Mouse (Mus musculus): ENCODE results near the gene Sys1. TPM values are rescaled to one million over a fixed set of nuclear protein-coding genes. Genes with fewer than 3 reads are reported as not detected.
A peak's percentile ranks its signal among the peaks of the same experiment; 100 is the strongest.

Gene Sys1
- polyA plus RNA-seq (2012; rRNA removed), result 111 and 172 TPM in 2 replicates

DNA sequence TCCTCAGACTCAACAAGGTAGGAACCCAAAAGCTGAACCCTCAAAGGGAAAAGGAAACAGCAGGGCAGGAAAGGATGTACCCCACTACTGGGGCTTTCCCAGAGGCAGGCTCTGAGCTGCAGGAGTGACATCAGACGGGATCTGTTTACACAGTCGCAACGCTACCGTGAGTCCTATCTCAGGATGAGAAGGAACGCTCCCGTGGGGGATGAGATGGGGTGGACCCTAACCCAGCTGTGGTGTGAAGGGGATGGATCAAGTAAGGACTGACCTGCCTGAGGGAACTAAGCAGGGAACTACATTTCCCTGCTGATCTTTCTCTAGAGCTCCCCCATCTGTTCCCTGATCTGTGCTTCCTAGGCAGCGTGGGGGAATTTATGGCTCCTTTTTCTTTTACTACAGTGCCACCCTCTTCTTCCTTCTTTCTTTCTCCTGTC is at the start of gene Sys1:
Sys1 (plus strand) TSS at position 101 of the 437 bp plus-strand sequence.
- Histone ChIP-seq H3K4me3 (ENCODE audit: extremely low read depth, insufficient read depth, insufficient read length) (peak within 1 kb of the TSS; percentile 45; the same call in 1 of the 2 replicates), H3K27me3 (ENCODE audit: control insufficient read depth, insufficient read depth, low read length) (no peaks in the 10 kb centered on the region), H3K27ac (ENCODE audit: insufficient read depth, low read length) (no peak within 1 kb of the TSS), H3K36me3 (ENCODE audit: control insufficient read depth, insufficient read depth, low read length) (no peaks in the 10 kb centered on the region), H3K4me1 (ENCODE audit: control insufficient read depth, insufficient read depth, insufficient read length) (peaks cover 13% of the 10 kb centered on the region; the same call in 1 of the 2 replicates)
- WGBS, result 23% methylated on average over 7 of the region's 7 CpGs
- DNase-seq (ENCODE audit: low read depth in 1 of 2, low spot score in 2 of 2), result peak in 1 of 2 experiments; percentile 24
- TF ChIP-seq POLR2A (IDR thresholded peaks at IDR 0.05; ENCODE audit: low read depth, low read length) (no peak), CTCF (IDR thresholded peaks at IDR 0.05; ENCODE audit: extremely low read depth, insufficient read depth, insufficient read length, insufficient replicate concordance) (no peak)

DNA sequence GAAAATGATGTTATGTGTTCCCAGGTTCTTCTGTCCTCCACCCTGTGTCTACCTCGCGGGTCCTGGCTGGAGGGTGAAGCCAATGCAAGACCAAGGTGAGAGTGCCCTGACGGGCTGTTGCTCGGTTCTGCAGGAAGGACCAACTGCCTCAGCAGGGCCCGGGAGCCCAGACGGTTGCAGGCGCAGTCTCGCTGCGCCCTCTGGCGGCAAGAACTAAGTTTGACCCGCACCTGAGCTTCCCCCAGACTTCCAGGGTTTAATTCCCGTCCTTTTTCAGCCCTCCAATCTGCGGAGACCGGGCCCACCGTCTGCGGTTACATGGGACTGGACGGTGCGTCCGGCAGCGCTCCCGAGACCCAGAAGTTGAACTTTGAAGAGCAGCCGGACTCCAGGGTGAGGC is 49.1 kb upstream of the Sys1 start:
- Histone ChIP-seq H3K4me3 (ENCODE audit: extremely low read depth, insufficient read depth, insufficient read length) (no peak overlapping the region), H3K27ac (ENCODE audit: insufficient read depth, low read length) (no peak overlapping the region), H3K36me3 (ENCODE audit: control insufficient read depth, insufficient read depth, low read length) (no peaks in the 10 kb centered on the region), H3K27me3 (ENCODE audit: control insufficient read depth, insufficient read depth, low read length) (peaks cover 12% of the 10 kb centered on the region), H3K4me1 (ENCODE audit: control insufficient read depth, insufficient read depth, insufficient read length) (no peaks in the 10 kb centered on the region; the same call in 1 of the 2 replicates)
- TF ChIP-seq POLR2A (IDR thresholded peaks at IDR 0.05; ENCODE audit: low read depth, low read length) (no peak), CTCF (IDR thresholded peaks at IDR 0.05; ENCODE audit: extremely low read depth, insufficient read depth, insufficient read length, insufficient replicate concordance) (peak; percentile 93)
- 1% methylated on average over 22 of the region's 22 CpGs for WGBS
- peak in 1 of 2 experiments; percentile 54 for DNase-seq (ENCODE audit: low read depth in 1 of 2, low spot score in 2 of 2)

DNA sequence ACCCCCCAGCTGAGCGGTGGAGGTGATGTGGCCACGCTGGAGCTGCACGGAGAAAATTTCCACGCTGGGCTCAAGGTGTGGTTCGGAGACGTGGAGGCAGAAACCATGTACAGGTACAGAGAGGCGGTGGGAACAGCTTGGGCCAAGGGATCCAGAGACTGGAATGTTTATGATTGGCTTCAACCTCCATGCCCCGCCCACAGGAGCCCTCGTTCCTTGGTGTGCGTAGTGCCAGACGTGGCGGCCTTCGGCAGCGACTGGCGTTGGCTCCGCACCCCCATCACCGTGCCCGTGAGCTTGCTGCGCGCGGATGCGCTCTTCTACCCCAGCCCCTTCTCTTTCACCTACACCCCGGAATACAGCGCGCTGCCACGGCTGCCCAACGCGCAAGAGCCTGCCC is 42.6 kb upstream of the Sys1 start:
- peak overlapping the region; percentile 43; the same call in 1 of the 2 replicates for H3K4me3 ChIP-seq (ENCODE audit: extremely low read depth, insufficient read depth, insufficient read length)
- peak overlapping the region; percentile 59 for H3K27ac ChIP-seq (ENCODE audit: insufficient read depth, low read length)
- 45% methylated on average over 28 of the region's 28 CpGs for WGBS
- peaks cover 17% of the 10 kb centered on the region for H3K4me1 ChIP-seq (ENCODE audit: control insufficient read depth, insufficient read depth, insufficient read length)
- H3K27me3 ChIP-seq (ENCODE audit: control insufficient read depth, insufficient read depth, low read length), result no peaks in the 10 kb centered on the region
- no peak for DNase-seq (ENCODE audit: low read depth in 1 of 2, low spot score in 2 of 2)
- no peaks in the 10 kb centered on the region for H3K36me3 ChIP-seq (ENCODE audit: control insufficient read depth, insufficient read depth, low read length)
- TF ChIP-seq CTCF (IDR thresholded peaks at IDR 0.05; ENCODE audit: extremely low read depth, insufficient read depth, insufficient read length, insufficient replicate concordance), result no peak
- TF ChIP-seq POLR2A (IDR thresholded peaks at IDR 0.05; ENCODE audit: low read depth, low read length), result no peak

GRCm38 (mm10) chr2:164414581-164414980 is 42.2 kb upstream of the Sys1 start:
- TF ChIP-seq CTCF (IDR thresholded peaks at IDR 0.05; ENCODE audit: extremely low read depth, insufficient read depth, insufficient read length, insufficient replicate concordance), result no peak
- no peak for TF ChIP-seq POLR2A (IDR thresholded peaks at IDR 0.05; ENCODE audit: low read depth, low read length)
- H3K4me1 ChIP-seq (ENCODE audit: control insufficient read depth, insufficient read depth, insufficient read length), result peaks cover 17% of the 10 kb centered on the region
- no peaks in the 10 kb centered on the region for H3K36me3 ChIP-seq (ENCODE audit: control insufficient read depth, insufficient read depth, low read length)
- H3K4me3 ChIP-seq (ENCODE audit: extremely low read depth, insufficient read depth, insufficient read length), result peak overlapping the region; percentile 43; the same call in 1 of the 2 replicates
- 49% methylated on average over 10 of the region's 10 CpGs for WGBS
- peak overlapping the region; percentile 59 for H3K27ac ChIP-seq (ENCODE audit: insufficient read depth, low read length)
- DNase-seq (ENCODE audit: low read depth in 1 of 2, low spot score in 2 of 2), result peak in 1 of 2 experiments; percentile 39
- H3K27me3 ChIP-seq (ENCODE audit: control insufficient read depth, insufficient read depth, low read length), result no peaks in the 10 kb centered on the region

- 2% methylated on average over 2 of the region's 2 CpGs for WGBS
- TF ChIP-seq CTCF (IDR thresholded peaks at IDR 0.05; ENCODE audit: extremely low read depth, insufficient read depth, insufficient read length, insufficient replicate concordance), result peak; percentile 39; the same call in 1 of the 2 replicates
- TF ChIP-seq POLR2A (IDR thresholded peaks at IDR 0.05; ENCODE audit: low read depth, low read length), result no peak
- DNase-seq (ENCODE audit: low read depth in 1 of 2, low spot score in 2 of 2), result no peak
- H3K36me3 ChIP-seq (ENCODE audit: control insufficient read depth, insufficient read depth, low read length), result no peaks in the 10 kb centered on the region
- peaks cover 26% of the 10 kb centered on the region for H3K4me1 ChIP-seq (ENCODE audit: control insufficient read depth, insufficient read depth, insufficient read length)
- no peak overlapping the region for H3K27ac ChIP-seq (ENCODE audit: insufficient read depth, low read length)
- H3K27me3 ChIP-seq (ENCODE audit: control insufficient read depth, insufficient read depth, low read length), result no peaks in the 10 kb centered on the region
- no peak overlapping the region for H3K4me3 ChIP-seq (ENCODE audit: extremely low read depth, insufficient read depth, insufficient read length)
Measured at GRCm38 (mm10) chr2:164417198-164417597, 39.6 kb upstream of the Sys1 start.

DNA sequence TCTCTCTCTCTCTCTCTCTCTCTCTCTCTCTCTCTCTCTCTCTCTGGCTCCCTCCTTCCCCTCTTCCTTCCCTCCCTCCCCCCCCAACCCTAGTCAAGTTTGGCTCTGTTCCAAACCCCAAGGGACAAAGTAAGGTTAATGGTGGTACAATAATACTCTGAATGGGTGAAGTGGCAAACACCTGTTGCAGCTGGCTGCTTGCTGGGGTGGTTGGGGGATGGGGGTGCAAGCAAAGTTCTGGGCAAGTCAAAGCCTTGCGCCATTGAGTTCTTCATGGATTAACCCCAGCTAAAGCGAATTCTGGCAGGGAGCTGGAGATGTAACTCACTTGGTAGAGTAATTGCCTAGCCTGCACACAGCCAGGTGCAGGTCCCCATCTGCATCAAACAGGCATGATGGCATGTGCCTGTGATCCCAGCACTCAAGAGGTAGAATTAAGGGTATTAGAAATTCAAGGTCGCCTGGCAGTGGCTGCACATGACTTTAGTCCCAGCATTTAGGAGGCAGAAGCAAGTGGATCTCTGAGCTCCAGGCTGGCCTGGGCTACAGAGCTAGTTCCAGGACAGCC is 38.4 kb upstream of the Sys1 start:
- peaks cover 30% of the 10 kb centered on the region for H3K4me1 ChIP-seq (ENCODE audit: control insufficient read depth, insufficient read depth, insufficient read length)
- peak overlapping the region; percentile 2; the same call in 1 of the 2 replicates for H3K27ac ChIP-seq (ENCODE audit: insufficient read depth, low read length)
- TF ChIP-seq POLR2A (IDR thresholded peaks at IDR 0.05; ENCODE audit: low read depth, low read length) (no peak), CTCF (IDR thresholded peaks at IDR 0.05; ENCODE audit: extremely low read depth, insufficient read depth, insufficient read length, insufficient replicate concordance) (no peak)
- no peaks in the 10 kb centered on the region for H3K27me3 ChIP-seq (ENCODE audit: control insufficient read depth, insufficient read depth, low read length)
- 20% methylated on average over 3 of the region's 3 CpGs for WGBS
- H3K36me3 ChIP-seq (ENCODE audit: control insufficient read depth, insufficient read depth, low read length), result no peaks in the 10 kb centered on the region
- H3K4me3 ChIP-seq (ENCODE audit: extremely low read depth, insufficient read depth, insufficient read length), result no peak overlapping the region
- no peak for DNase-seq (ENCODE audit: low read depth in 1 of 2, low spot score in 2 of 2)

GRCm38 (mm10) chr2:164419489-164419888 is 37.3 kb upstream of the Sys1 start:
- DNase-seq (ENCODE audit: low read depth in 1 of 2, low spot score in 2 of 2), result no peak
- 50% methylated on average over 3 of the region's 3 CpGs for WGBS

More at GRCm38 (mm10) chr2:164419489-164419888, 37.3 kb upstream of the Sys1 start:
- Histone ChIP-seq H3K27ac (ENCODE audit: insufficient read depth, low read length) (no peak overlapping the region), H3K27me3 (ENCODE audit: control insufficient read depth, insufficient read depth, low read length) (no peaks in the 10 kb centered on the region), H3K36me3 (ENCODE audit: control insufficient read depth, insufficient read depth, low read length) (peaks cover 2% of the 10 kb centered on the region; the same call in 1 of the 2 replicates), H3K4me1 (ENCODE audit: control insufficient read depth, insufficient read depth, insufficient read length) (peaks cover 30% of the 10 kb centered on the region; the same call in 1 of the 2 replicates), H3K4me3 (ENCODE audit: extremely low read depth, insufficient read depth, insufficient read length) (no peak overlapping the region)
- no peak for TF ChIP-seq POLR2A (IDR thresholded peaks at IDR 0.05; ENCODE audit: low read depth, low read length)

Data from spleen, adult 2 months (tissue).